Mouse (Mus musculus): ENCODE data around the gene Hip1r. TPM values are rescaled to one million over a fixed set of nuclear protein-coding genes. Genes with fewer than 3 reads are reported as not detected.
"Not testable (repeated sequence)": the region's sequence is repeated elsewhere in the genome, so short reads cannot be mapped to it uniquely, and the experiment has no call there.

Hip1r gene
- total and polyA plus RNA-seq, 2 experiments from 2014 or later = 32.6 to 46.9 TPM

- DNase-seq (ENCODE audit: low spot score) (no peak), ATAC-seq (no peak)
- H3K4me2 ChIP-seq (ENCODE audit: low read depth, low read length) = no peak overlapping the region
- no peaks in the 10 kb centered on the region for H3K36me3 ChIP-seq (ENCODE audit: insufficient read depth, low read length)
- no peak for TF ChIP-seq CTCF (IDR thresholded peaks at IDR 0.05; ENCODE audit: low read depth)
- WGBS = 81% methylated on average over 11 of the region's 11 CpGs
- H3K4me3 ChIP-seq (ENCODE audit: low read length) = no peak overlapping the region
- no peak overlapping the region for H3K27ac ChIP-seq
- H3K27me3 ChIP-seq (ENCODE audit: insufficient read depth, low read length) = no peaks in the 10 kb centered on the region
- no peak overlapping the region for H3K9ac ChIP-seq (replicated peaks; ENCODE audit: low read length)
- no peaks in the 10 kb centered on the region for H3K9me3 ChIP-seq (ENCODE audit: low read length)
- peaks cover 10% of the 10 kb centered on the region; the same call in 1 of the 2 replicates for H3K4me1 ChIP-seq (ENCODE audit: insufficient read depth, low read length)
Measured at GRCm38 (mm10) chr5:124051899-124052491, 78.6 kb downstream of the Hip1r start.

GRCm38 (mm10) chr5:124052641-124053040, 79.2 kb downstream of the Hip1r start:
- not testable (repeated sequence) for H3K9ac ChIP-seq (replicated peaks; ENCODE audit: low read length); H3K9me3 ChIP-seq (ENCODE audit: low read length); DNase-seq (ENCODE audit: low spot score); ATAC-seq; H3K36me3 ChIP-seq (ENCODE audit: insufficient read depth, low read length); H3K4me3 ChIP-seq (ENCODE audit: low read length); H3K4me2 ChIP-seq (ENCODE audit: low read depth, low read length); H3K27me3 ChIP-seq (ENCODE audit: insufficient read depth, low read length); H3K27ac ChIP-seq; H3K4me1 ChIP-seq (ENCODE audit: insufficient read depth, low read length)
- WGBS = 90% methylated on average over 7 of the region's 7 CpGs

Small RNAs within 50 kb of the gene (microRNA-seq; reads per million reads assigned to microRNA genes)
- 0 to 0.35 reads per million in 2 experiments for gene Mir7032

Other genes starting within 250 kb of the Hip1r start
- 31.1 and 39.9 TPM in 2 replicates for gene Rsrc2, start 224.2 kb upstream of the Hip1r start, total RNA-seq (2014; rRNA removed)
- 112 and 136 TPM in 2 replicates for gene Rsrc2, start 224.2 kb upstream of the Hip1r start, polyA plus RNA-seq (2015; fragmentation: Nextera tagmentation; extraction: Ambion mirVana)
- gene Kntc1, start 223.9 kb upstream of the Hip1r start, total RNA-seq (2014; rRNA removed) = 7.1 and 23.1 TPM in 2 replicates
- 4.1 and 6.9 TPM in 2 replicates for gene Kntc1, start 223.9 kb upstream of the Hip1r start, polyA plus RNA-seq (2015; fragmentation: Nextera tagmentation; extraction: Ambion mirVana)
- gene Hcar2, start 108.1 kb upstream of the Hip1r start, total RNA-seq (2014; rRNA removed) = not detected in 2 replicates
- gene Hcar2, start 108.1 kb upstream of the Hip1r start, polyA plus RNA-seq (2015; fragmentation: Nextera tagmentation; extraction: Ambion mirVana) = not detected in 2 replicates
- 0.83 and 1.4 TPM in 2 replicates for gene Hcar1, start 93.6 kb upstream of the Hip1r start, total RNA-seq (2014; rRNA removed)
- gene Hcar1, start 93.6 kb upstream of the Hip1r start, polyA plus RNA-seq (2015; fragmentation: Nextera tagmentation; extraction: Ambion mirVana) = 0.63 and 0.88 TPM in 2 replicates
- gene Denr, start 66.5 kb upstream of the Hip1r start, total RNA-seq (2014; rRNA removed) = 12.7 and 16.7 TPM in 2 replicates
- gene Denr, start 66.5 kb upstream of the Hip1r start, polyA plus RNA-seq (2015; fragmentation: Nextera tagmentation; extraction: Ambion mirVana) = 123 and 136 TPM in 2 replicates
- 0.37 TPM in 1 of 2 replicates, not detected in the other for gene Gm43518, start 46.2 kb upstream of the Hip1r start, total RNA-seq (2014; rRNA removed)
- 2.2 and 3.2 TPM in 2 replicates for gene Gm43518, start 46.2 kb upstream of the Hip1r start, polyA plus RNA-seq (2015; fragmentation: Nextera tagmentation; extraction: Ambion mirVana)
- gene Ccdc62, start 42.9 kb upstream of the Hip1r start, total RNA-seq (2014; rRNA removed) = 1.1 and 2.0 TPM in 2 replicates
- 4.8 and 5.5 TPM in 2 replicates for gene Ccdc62, start 42.9 kb upstream of the Hip1r start, polyA plus RNA-seq (2015; fragmentation: Nextera tagmentation; extraction: Ambion mirVana)
- 104 and 110 TPM in 2 replicates for gene Vps37b, start 58.6 kb downstream of the Hip1r start, total RNA-seq (2014; rRNA removed)
- gene Vps37b, start 58.6 kb downstream of the Hip1r start, polyA plus RNA-seq (2015; fragmentation: Nextera tagmentation; extraction: Ambion mirVana) = 94.0 and 95.1 TPM in 2 replicates
- gene Abcb9, start 122.2 kb downstream of the Hip1r start, total RNA-seq (2014; rRNA removed) = 69.3 and 71.2 TPM in 2 replicates
- gene Abcb9, start 122.2 kb downstream of the Hip1r start, polyA plus RNA-seq (2015; fragmentation: Nextera tagmentation; extraction: Ambion mirVana) = 30.8 and 34.5 TPM in 2 replicates
- gene Ogfod2, start 138.7 kb downstream of the Hip1r start, total RNA-seq (2014; rRNA removed) = 52.0 and 110 TPM in 2 replicates
- 36.0 and 38.2 TPM in 2 replicates for gene Ogfod2, start 138.7 kb downstream of the Hip1r start, polyA plus RNA-seq (2015; fragmentation: Nextera tagmentation; extraction: Ambion mirVana)
- 32.5 and 45.2 TPM in 2 replicates for gene Arl6ip4, start 142.5 kb downstream of the Hip1r start, total RNA-seq (2014; rRNA removed)
- gene Arl6ip4, start 142.5 kb downstream of the Hip1r start, polyA plus RNA-seq (2015; fragmentation: Nextera tagmentation; extraction: Ambion mirVana) = 115 and 121 TPM in 2 replicates

Measured in hindbrain, postnatal 0 days (tissue).